Mouse (Mus musculus): Measurements from ENCODE around the gene Pknox2.

- no peak for TF ChIP-seq CTCF (IDR thresholded peaks at IDR 0.05; ENCODE audit: low read depth)
- TF ChIP-seq EP300 (IDR thresholded peaks at IDR 0.05; ENCODE audit: low read depth): no peak
Measured at GRCm38 (mm10) chr9:36972089-36972488, 175.1 kb downstream of the Pknox2 start.
